Mouse (Mus musculus): ENCODE measurements at regions not wholly inside any gene's neighbourhood (a gene's known extent, or its start where the extent isn't known, plus 50 kb on each side); places are given as distances from the start of the nearest gene placed in this dataset.
"Not testable (repeated sequence)": the region's sequence is repeated elsewhere in the genome, so short reads cannot be mapped to it uniquely, and the experiment has no call there.

DNA sequence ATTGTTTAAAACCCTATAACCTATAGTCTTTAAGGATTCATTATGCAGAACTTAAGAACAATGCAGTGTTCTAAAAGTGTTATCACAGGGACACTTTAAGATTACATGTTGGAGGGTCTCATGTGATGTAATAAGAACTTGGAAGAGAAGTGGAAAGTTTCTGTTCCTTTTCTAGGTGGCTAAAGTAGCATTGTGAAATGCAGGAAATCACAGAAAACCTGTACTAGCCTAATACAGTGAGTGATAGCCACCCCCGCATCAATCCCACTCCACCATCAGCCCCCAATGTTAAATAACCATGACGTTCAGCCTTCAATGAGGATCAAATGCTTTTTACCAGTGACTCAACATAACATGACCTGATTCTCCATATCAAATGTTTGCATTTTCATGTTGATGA, 147.4 kb upstream of the Palmd start:
- DNase-seq (ENCODE audit: low spot score) = no peak

DNA sequence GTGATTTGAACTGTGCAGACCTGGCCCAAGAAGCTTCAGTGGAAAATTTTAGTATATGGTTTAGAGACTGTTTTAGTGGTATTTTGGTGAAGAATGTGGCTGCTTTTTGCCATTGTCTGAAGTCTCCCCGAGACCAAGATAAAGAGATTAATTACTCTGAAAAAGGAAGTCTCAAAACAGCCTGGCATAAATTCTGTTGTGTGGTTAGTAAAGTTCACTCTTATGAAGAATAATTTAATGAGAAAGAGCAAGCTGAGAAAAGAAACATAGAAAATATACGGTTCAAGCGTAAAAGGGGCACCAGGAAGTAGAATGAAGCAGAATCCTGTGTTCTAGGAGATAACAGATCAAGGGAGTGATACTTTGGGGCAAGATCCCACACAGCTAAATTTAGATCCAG, 144.0 kb upstream of the Palmd start:
- no peak for DNase-seq (ENCODE audit: low spot score)

DNA sequence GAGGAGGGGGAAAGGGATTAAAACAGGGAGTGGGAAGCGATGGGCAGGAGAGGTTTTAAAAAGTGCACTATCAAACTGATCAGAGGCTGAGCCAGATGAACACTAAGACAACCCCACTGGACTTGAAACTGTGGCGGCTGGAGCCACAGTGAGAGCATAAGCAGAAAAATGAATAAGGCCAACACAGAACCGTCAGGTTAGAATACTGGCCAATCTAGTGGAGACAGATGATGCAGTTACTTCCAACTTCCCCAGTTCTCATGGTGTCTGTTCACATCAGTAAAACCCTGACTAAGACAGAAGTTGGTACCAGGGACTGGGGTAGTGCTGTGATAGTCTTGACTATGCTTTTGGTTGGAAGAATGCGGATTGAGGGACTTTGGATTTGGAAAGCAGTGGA, 143.5 kb upstream of the Palmd start:
- DNase-seq (ENCODE audit: low spot score) = no peak

DNA sequence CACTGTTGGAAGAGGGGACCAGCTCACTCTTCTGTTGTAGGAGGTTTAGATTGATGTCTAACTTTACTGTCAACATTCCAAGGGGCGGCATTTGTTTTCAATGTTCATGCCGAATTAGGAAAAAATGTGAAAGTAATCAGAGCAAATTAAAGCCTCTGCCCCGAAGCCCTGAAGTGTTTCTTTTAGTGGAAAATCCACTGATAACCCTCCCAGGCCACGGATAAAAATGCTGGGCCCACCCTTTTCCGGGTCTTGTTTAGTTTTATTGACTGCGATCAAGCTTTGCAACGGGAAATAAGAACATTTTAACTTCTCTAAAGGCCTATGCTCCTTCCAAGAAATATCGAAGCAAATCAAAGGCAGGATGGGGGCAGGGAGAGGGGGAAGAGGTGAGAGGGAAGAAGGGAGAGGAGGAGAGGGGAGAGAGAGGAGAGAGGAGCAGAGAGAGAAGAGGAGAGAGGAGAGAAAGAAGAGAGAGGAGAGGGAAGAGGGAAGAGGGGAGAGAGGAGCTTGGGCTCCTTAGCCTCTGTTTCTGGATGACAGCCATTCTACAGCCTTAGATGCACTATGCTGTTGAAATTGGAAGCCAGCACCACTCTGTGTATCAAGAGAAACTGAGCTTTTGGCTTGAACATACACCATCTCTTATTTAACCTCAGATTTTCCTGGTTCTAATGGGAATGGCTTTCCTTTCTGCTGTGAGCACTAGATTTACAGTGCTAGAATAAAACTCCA, 140.3 kb upstream of the Palmd start:
- no peak for DNase-seq (ENCODE audit: low spot score)

DNA sequence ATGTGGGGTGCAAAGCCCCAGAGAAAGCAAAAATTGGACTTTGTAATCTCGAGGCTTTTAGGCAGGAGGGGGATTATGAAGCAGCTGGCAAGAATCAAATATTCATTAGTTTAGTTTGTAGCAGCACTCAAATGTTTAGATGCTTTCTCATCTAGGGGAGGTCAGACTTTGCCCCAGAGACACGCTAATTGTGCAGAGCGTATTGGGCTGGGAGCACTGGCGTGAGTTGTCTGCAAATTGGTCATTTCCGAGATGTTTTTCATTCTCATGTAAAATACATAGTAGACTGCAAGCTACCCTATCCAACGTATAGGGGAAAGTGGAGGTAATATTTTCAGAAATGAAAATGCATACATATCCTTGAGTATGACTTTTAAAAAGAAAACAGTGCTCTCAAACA, 139.2 kb upstream of the Palmd start:
- DNase-seq (ENCODE audit: low spot score) = no peak

DNA sequence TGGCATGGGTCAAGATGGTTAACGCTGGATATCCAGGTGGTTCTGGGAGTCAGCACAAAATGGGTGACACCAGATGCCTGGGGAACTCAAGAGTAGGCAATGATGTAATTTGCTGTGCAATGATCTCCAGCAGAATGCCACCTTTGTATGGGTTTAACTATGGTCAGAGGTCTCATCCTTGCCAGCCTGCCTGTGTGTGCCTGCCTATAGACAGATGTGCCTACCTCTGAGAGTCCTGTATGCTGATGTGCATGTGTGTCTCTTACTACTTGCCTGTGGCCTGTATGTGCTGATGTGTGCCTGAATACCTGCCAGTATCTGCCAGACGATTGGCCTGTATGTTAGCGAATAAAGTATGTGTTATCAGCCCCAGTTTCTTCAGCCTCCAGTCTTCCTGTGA, 138.6 kb upstream of the Palmd start:
- no peak for DNase-seq (ENCODE audit: low spot score)

DNA sequence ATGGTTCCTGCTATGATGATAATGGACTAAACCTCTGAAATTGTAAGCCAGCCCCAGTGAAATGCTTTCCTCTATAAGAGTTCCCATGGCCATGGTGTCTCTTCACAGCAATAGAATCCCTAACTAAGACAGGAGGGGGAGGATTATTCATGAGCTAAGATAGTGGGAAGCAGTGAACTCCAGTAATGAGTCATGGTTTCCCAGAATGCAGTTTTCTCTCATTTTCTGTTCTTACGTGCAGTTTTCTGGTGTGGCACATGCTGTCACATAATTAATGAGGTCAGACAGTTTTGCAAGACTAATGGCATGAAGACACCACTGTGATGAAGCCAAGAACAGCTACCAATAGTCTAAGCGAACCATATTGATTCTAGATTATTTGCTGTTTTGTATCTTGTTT, 118.9 kb upstream of the Palmd start:
- no peak for DNase-seq (ENCODE audit: low spot score)

DNA sequence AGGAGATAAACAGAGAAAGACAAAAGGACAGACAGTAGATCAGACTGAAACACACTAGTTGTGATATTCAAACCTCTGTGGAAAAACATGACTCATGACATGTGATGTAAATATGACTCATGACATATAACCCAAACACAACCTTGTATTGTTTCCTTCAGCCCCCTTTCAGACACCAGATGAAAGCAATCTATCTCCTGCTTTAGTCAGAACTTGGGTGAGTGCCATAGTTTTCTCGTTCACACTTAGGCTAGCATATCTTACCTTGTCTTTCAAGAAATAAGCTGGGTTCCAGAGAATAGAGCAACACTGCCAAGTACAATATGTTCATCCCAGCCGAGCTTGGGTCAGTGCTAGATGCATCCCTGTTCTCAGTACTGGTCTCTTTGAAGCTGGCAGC, 107.9 kb upstream of the Palmd start:
- DNase-seq (ENCODE audit: low spot score) = no peak

DNA sequence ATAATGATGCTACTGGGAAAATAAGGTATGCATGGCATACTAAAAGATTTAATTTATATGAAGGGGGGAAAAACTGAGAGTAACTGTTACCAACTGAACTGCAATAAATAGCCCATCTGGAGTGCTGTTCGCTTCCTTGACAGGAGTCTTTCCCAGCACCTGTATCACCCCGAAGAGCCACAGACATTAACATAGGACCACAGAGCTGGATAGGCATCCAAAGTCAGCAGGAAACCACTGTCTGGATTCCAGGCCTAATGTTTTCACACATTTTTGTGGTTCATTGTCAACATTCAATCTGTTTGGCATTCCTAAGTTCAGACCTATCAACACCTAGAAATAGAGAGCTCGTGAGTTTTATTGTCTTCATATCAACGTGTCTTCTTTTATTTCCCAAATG, 104.6 kb upstream of the Palmd start:
- DNase-seq (ENCODE audit: low spot score) = no peak

DNA sequence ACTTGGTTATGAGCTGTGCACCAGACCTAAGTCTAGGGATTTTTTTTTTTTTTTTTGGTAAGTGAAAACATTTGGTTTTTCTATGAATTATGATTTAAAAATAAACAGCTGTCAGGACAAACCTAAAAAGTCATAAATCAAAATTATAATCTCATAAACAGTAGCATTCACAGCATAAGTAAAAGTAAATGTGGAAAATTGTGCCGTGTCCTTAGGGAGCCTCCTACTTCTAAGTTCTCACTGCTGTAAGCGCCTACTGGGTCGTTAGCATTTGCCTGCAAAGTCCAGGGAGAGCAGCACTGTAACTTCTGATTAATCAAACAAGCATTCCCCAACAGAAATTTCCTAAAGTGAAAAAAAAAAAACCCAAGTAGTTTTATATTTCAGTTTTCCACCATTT, 104.2 kb upstream of the Palmd start:
- no peak for DNase-seq (ENCODE audit: low spot score)

DNA sequence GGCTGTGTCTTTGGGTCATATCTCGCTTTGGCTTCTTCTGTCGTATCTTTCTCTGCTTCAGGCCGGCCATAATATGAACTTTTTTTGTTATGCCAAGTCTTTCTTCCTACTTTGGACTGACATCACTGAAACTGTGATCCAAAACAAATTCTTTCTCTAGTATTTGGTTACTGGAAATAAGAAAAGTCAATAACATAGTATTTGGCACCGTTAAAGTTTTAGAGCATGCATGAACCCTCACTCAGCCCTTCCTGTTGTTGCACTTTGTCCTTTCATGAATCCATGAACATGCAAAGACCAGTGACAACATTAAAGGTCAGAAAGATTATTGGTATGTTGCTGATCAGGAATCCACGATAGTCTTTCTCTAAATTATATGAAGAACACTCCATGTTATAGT, 103.1 kb upstream of the Palmd start:
- DNase-seq (ENCODE audit: low spot score) = no peak

DNA sequence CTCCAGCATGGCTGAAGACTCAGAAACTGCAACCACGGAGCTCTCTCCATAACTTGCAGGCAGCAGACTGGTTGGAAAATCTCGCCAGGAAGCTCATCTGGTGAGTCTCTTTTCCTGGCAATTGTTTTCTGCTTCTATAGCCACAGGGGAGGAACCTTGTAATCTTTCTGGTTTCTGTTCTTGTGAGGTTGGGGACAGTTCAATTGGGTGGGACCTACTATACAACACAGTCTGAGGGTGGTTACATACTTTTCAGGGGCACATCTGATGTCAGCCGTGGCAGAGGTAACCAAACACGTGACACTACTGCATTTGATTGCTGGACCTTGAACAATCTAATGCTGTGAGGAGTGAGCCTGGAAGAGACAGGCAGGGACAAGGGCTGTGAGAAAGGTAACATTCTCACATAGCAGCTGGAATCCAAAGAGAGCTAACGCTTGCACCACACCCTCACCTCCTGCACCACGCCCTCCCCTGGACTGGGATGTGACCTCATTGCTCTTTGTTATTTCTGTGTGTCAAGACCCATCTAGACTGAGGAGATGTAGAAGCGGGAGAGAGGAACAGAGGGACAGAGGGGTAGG, 98.8 kb upstream of the Palmd start:
- DNase-seq (ENCODE audit: low spot score) = no peak

DNA sequence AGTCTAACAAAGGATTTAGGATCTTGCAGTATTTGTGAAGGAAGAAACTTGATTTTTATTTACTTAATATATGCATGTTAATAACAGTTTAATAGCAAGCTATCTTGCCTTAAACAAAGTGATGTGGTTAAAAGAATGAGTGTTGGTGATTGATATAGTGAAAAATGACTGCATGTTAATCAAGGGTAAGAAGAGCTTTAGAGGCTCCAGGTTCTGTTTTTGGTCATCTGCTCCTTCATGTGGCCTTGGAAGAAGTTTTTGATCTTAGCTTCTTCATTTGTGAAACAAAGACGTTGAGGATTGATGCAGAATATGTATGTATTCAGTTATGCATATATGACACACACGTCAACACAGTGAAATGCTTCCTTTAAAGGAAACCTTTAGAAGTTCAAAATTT, 97.1 kb upstream of the Palmd start:
- no peak for DNase-seq (ENCODE audit: low spot score)

DNA sequence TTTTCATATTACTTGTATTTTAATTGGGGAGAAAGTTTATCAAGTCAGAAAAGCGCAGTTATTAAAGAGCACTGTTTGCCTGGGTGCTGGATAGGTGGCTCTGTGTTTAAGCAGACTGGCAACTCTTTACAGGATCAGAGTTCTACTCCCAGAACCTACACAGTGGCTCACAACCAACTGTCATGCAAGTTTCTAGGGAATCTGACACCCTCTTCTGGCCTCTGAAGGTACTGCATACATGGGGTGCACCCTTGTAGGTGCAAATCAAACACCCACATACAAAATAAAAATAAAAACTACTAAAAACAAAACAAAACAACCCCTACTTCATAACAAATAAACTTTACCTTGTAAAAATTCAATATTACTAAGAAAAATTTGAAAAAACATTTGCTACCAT, 93.0 kb upstream of the Palmd start:
- no peak for DNase-seq (ENCODE audit: low spot score)

DNA sequence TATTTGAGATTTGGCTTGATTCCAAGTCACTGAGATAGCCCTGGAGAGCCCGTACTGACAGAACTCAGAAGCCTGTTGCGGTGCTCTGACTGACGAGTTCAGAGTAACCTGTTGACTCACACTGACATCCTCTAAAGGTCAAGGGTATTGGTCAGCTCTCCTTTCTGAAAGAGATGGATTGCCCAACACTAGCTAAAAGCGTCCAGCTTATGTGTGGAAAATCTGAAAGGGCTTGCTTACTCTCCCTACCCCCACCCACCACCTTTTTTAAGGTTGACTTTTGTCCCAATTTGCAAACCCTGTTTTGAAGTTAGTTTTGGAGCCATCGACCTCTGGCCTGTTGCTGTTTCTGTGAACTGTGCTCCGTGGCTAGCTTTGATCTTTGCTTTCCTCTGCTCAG, 92.4 kb upstream of the Palmd start:
- DNase-seq (ENCODE audit: low spot score) = no peak

DNA sequence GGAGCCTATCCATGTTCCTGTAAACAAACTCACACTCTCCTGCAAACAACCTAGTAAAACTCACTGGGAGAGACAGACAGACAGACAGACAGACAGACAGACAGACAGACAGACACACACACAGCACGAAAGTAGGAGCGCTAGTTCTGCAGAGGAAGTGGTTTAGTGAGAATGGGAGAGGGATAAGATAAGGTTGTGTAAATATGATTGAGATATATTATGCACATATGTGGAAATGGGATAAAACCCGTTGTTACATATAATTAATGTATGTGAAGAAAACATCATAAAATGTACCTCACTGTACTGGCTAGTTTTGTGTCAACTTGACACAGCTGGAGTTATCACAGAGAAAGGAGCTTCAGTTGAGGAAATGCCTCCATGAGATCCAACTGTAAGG, 85.9 kb upstream of the Palmd start:
- not testable (repeated sequence) for DNase-seq (ENCODE audit: low spot score)

DNA sequence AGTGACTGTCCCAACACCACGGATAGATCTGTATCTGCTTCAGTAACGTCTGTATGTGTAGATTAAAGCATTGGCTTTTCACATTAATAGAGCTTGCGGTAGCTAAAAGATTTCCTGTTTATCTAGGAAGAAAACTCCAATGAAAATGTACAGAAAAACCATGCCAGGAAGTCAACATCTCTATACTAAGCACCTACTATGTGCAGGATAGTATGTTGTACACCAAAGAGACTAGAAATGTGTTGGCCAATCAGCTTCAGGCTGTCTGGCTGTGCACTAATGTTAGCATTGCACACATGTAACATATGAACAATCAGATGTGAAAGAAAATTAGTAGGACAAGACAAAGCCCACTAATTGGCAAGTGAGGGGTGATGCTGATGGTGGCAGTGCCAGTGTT, 82.6 kb upstream of the Palmd start:
- no peak for DNase-seq (ENCODE audit: low spot score)

DNA sequence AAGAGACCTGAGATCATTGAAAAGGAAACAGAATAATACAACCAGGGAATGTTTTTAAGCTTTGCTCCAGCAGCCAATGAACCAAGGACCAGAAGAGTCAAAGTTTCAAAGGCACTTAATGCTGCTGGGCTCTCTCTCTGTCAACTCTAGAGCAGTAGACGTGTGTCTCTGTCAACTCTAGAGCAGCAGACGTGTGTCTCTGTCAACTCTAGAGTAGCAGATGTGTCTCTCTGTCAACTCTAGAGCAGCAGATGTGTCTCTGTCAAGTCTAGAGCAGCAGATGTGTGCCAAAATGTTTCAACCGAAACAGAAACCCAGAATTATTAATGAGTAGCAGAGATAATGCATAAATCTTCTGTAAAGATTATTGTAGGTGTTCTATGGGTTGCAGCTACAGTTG, 82.1 kb upstream of the Palmd start:
- DNase-seq (ENCODE audit: low spot score) = no peak

DNA sequence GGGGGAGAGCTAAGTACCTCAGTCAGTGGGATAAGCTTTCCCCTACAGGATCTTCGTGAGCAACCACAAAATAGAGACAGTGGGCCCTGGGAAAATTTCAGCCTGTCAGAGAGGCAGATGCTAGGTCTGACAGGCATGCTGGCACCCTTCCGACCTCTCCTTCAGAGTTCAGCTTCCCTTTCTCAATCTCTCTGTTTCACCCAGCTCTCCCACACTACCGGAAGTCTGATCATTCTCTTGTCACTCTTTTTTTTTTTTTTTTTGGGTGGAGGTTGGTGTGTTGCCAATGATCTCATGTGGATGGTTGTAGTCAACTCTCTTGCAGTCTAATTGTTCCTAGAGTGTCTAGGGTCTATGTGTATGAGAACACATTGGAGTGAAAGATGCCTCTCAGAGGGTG, 80.6 kb upstream of the Palmd start:
- no peak for DNase-seq (ENCODE audit: low spot score)

DNA sequence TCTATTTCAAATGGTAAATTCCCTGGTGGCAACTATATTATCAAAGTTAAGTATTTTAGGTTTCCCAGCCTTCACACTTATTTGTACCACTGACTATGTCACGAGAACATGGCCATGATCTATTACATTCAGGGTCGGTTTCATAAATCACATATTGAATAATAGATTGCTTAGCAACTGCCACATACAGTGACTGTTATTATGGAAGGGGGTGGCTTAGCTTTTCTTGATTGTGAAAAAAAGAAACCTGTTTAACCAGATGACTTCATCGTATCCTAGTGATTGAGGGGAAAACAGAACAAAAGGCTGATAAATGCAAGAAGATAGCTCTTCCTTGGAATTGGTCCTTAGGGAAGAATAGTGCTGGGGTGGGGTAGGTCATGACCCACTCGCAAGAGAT, 76.0 kb upstream of the Palmd start:
- no peak for DNase-seq (ENCODE audit: low spot score)

DNA sequence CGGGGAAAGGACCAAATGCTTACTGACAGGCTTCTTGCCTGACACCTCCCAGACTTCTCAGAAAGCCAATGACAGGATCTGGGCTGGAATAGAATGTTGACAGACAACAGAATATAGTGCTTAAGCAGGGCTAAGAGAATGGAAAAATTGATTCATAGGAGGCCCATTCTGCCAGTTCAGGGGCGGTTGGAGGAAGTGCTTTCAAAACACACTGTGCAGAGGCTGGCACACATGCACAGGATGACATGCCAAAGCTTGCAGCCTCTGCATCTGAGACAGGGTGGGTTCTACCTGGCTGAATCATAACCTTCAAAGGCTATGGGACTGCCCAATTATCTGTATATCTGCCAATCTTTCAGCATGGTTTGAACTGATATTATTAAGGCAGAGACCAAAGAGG, 75.5 kb upstream of the Palmd start:
- no peak for DNase-seq (ENCODE audit: low spot score)

DNA sequence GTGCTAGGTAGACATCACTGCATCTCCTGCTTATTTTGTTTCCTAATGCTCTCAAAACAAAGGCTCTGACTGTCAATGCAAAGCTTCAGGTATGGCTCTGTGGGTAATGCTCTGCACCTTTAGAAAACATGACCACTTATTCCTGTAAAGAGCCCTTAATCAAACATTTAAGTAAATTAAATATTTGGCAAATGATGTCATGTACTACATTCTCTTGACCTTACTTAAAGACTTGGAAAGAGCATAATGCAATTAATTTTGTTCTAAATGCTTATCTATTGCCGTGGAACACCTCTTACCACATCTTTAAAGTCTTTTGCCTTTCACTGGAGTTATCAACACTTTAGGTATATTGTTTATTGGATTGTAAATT, 70.1 kb upstream of the Palmd start:
- no peak for DNase-seq (ENCODE audit: low spot score)

DNA sequence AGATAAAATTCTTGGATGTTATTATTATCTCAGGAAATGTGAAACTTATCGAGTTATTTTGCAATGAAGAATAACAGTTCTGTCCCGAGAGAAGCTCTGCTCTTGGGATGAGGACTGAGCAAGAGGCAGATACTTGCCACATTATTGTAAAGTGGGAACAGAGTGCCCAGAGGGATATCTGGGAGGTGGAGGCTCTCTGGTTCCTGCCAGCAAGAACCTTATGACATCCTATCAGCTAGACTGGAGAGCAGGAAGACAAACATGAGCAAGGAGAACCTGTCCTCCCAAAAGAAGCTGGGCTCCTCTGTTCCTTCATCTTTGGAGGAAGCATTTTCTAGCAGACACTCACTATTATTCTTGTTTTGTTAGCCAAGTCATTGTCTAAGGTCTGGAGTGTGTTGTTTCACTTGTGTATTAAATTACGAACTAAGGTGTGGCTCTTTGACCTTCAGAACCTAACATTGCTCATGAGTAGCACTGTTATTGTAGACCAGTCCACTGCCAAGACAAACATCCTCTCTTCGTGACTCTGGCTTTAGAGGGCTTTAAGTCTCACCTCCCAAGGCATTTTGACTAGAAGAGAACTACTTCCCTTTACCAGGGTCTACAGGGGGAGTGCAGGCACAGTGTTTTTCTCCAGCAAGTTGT, 69.6 kb upstream of the Palmd start:
- DNase-seq (ENCODE audit: low spot score) = no peak
